Mouse (Mus musculus): Measurements from ENCODE around the gene Vmn1r78.
"Not testable (repeated sequence)": the region's sequence is repeated elsewhere in the genome, so short reads cannot be mapped to it uniquely, and the experiment has no call there.

The Vmn1r78 gene

GRCm38 (mm10) chr7:12149957-12150356 lies at the start of gene Vmn1r78:
TSS of gene Vmn1r78 (plus strand) at chr7:12150257.
- DNase-seq = no peak

GRCm38 (mm10) chr7:12156463-12156862 lies 6.4 kb downstream of the Vmn1r78 start:
- not testable (repeated sequence) for DNase-seq

- DNase-seq = not testable (repeated sequence)
These were observed 20.9 kb downstream of the Vmn1r78 start, which contains the start of gene Vmn1r79 for GRCm38 (mm10) chr7:12170979-12171378. TSS of gene Vmn1r79 (plus strand) at chr7:12171279.

GRCm38 (mm10) chr7:12172926-12173325 lies 22.9 kb downstream of the Vmn1r78 start:
- DNase-seq = not testable (repeated sequence)

GRCm38 (mm10) chr7:12188986-12189385 lies 38.9 kb downstream of the Vmn1r78 start, which contains the start of gene Vmn1r80:
TSS of gene Vmn1r80 (plus strand) at chr7:12189286.
- DNase-seq = no peak

- DNase-seq = no peak
These were observed 54.1 kb downstream of the Vmn1r78 start for GRCm38 (mm10) chr7:12204141-12204540.

Data from liver (tissue).